Mouse (Mus musculus) liver, embryonic 12.5 days (tissue): Measurements from ENCODE around the gene Btf3l4. TPM values are rescaled to one million over a fixed set of nuclear protein-coding genes. Genes with fewer than 3 reads are reported as not detected.

Experiments
- polyA plus RNA-seq: library from polyadenylated mRNA; unstranded; fragments of >200 nt; fragmentation: Nextera tagmentation; extraction: Ambion mirVana; gene quantifications from 2 replicates; pipeline ENCODE4 v1.2.1, GENCODE M21; 2016

The Btf3l4 gene
- polyA plus RNA-seq, 1 experiment from 2014 or later = 67.0 TPM

Other genes with a start within 250 kb of the Btf3l4 start
- 18.9 and 20.2 TPM in 2 replicates for gene Cc2d1b, start 213.7 kb downstream of the Btf3l4 start, polyA plus RNA-seq
- gene 3110021N24Rik, start 114.0 kb downstream of the Btf3l4 start, polyA plus RNA-seq = 0.13 and 0.33 TPM in 2 replicates
- 0.89 and 0.91 TPM in 2 replicates for gene Zfyve9, start 52.8 kb downstream of the Btf3l4 start, polyA plus RNA-seq
- gene Txndc12, start 987 bp upstream of the Btf3l4 start, polyA plus RNA-seq = 33.6 and 35.9 TPM in 2 replicates
- 71.6 and 74.7 TPM in 2 replicates for gene Kti12, start 14.2 kb upstream of the Btf3l4 start, polyA plus RNA-seq
- gene A730015C16Rik, start 15.0 kb upstream of the Btf3l4 start, polyA plus RNA-seq = 0.42 and 0.59 TPM in 2 replicates
- 3.5 and 4.0 TPM in 2 replicates for gene Rab3b, start 45.4 kb upstream of the Btf3l4 start, polyA plus RNA-seq
- 55.3 and 56.0 TPM in 2 replicates for gene Nrd1, start 167.0 kb upstream of the Btf3l4 start, polyA plus RNA-seq